Mouse (Mus musculus) megakaryocyte progenitor cell, adult 5-6 weeks (primary cell): ENCODE measurements around the gene Fam178b. TPM values are rescaled to one million over a fixed set of nuclear protein-coding genes. Genes with fewer than 3 reads are reported as not detected.
A peak's percentile ranks its signal among the peaks of the same experiment; 100 is the strongest.

Source experiments
- ATAC-seq: replicated peaks from 2 replicates; pipeline ENCODE4 v1.8.0; 2016; ENCODE audit warnings: mild to moderate bottlenecking, moderate TSS enrichment, inconsistent platforms; ENCODE audit not compliant: poor library complexity
- total RNA-seq, 2 experiments: library from RNA; stranded (forward) in 1 of 2; stranded (reverse) in 1 of 2; fragments of 157-497, 149-512 nt in 1 of 2; fragments of 200-1000 nt in 1 of 2; gene quantifications; 2 replicates each; pipeline versions ENCODE4 v1.2.3 to v1.2.4; 2015 to 2017

Fam178b gene
- total RNA-seq, 2 experiments from 2014 or later, result not detected

GRCm38 (mm10) chr1:36526903-36527302 is 156.1 kb downstream of the Fam178b start:
- ATAC-seq, result no peak

GRCm38 (mm10) chr1:36525774-36526173 is 157.2 kb downstream of the Fam178b start:
- no peak for ATAC-seq

DNA sequence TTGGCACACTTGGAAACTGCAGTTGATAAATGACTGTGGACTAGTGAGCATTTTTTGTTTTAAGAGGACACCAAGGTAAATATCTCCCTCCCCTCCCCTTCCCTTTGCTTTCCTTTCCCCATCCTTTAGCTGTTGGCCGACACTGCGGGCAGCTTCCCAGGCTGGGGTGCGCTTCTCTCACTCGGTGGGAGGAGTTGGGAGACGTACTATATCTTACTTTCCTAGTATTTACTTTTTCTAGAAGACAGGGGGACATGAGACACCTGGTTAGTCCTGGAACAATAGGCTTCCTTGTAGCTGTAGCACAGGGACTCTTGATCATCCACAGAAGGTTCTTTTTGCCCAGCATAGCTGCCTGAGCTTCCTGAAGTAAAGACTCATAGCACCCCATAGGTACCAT is 158.9 kb downstream of the Fam178b start:
- no peak for ATAC-seq

DNA sequence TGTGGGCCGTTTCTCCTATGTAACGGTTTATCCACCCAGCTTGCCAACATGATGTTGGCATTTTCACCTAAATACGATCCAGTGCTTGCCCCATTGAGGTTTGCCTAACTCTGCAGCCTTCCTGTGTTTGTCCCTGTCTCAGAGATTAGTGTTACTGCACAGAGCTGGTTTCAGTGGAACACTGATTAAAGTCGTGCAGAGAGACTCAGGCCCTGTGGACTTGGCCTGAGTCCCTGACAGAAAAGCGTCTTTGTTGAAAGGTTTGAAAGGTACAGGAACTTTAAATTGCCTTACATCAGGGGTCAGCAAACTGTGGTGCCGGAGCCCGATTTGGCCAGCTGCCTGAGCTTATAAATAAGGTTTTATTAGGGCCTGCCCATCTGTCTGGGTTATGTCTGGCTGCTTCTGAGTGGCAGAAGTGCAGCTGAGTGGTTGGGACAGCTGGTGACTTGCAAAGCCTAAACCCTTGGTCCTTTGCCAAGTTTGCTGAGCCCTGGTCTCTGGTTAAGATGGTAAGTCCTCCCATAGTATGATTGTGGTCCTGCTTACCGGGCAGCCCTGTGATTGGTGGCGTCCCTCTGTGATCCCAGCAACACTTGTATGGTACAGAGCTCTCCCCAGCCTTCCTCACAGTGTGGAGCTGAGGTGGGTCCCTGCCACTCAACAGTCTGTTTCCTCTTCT is 159.5 kb downstream of the Fam178b start:
- no peak for ATAC-seq

- no peak for ATAC-seq
These were observed 160.8 kb downstream of the Fam178b start for GRCm38 (mm10) chr1:36522210-36522609.

DNA sequence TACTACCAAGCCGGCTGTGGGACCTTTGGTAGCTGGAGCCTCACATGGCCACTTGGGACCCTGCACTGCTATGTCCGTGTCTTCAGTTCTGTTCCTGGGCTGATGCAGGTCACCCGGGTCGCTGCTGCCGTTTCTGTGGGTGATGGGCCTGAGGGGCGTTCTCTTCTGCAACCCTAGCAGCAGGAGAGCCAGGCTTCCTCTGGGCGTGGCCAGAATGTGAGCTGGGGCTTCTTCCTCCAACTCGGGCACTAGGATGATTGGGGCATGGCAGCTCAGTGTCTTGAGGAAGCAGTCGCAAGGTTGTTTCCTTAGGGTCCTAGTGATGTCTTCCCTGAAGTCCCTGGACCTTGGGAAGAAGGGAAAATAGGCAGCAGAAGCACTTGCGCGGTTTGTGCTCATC is 163.4 kb downstream of the Fam178b start:
- ATAC-seq, result no peak

GRCm38 (mm10) chr1:36518259-36518658 is 164.7 kb downstream of the Fam178b start:
- ATAC-seq, result no peak

- ATAC-seq, result peak; percentile 47; the same call in 1 of the 2 replicates
These were observed 169.3 kb downstream of the Fam178b start for GRCm38 (mm10) chr1:36513718-36514117.

DNA sequence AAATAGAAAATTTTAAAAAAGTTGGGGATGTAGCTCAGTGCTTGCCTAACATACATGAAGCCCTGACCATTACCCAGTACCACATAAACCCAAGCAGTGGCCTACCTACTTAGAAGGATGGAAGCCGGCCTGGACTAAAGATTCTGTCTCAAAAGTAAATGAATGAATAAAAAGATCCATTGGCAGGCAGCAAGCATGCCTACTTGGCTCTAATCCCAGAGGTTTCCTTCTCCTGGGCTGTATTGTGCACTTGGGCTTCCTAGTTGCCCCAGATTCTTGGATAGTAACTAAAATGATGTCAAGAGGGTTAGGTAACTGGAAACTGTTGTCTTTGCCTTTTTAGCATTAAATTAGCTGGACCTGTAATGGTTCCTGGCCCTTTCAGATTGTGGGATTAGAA is 169.7 kb downstream of the Fam178b start:
- ATAC-seq, result no peak

DNA sequence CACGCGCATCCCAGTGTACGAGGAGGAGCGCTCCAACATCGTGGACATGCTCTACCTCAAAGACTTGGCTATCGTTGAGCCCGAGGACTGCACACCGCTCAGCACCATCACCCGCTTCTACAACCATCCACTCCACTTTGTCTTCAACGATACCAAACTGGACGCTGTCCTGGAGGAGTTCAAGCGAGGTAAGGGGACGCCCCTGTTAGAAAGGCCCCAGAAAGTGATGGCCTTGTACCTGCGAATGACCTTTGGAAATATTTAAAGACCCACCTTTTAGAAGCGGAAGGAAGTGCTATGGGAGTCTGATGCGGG is 170.1 kb downstream of the Fam178b start:
- no peak for ATAC-seq

Other genes with a start within 250 kb of the Fam178b start
- gene Lman2l, start 237.9 kb downstream of the Fam178b start, total RNA-seq (2015), result 17.0 and 23.0 TPM in 2 replicates
- 6.5 and 7.1 TPM in 2 replicates for gene Lman2l, start 237.9 kb downstream of the Fam178b start, total RNA-seq (2017)
- 10.0 and 12.1 TPM in 2 replicates for gene Cnnm4, start 211.6 kb downstream of the Fam178b start, total RNA-seq (2015)
- gene Cnnm4, start 211.6 kb downstream of the Fam178b start, total RNA-seq (2017), result 7.0 and 8.4 TPM in 2 replicates
- gene Cnnm3, start 171.3 kb downstream of the Fam178b start, total RNA-seq (2015), result 13.0 and 15.2 TPM in 2 replicates
- 8.0 and 13.0 TPM in 2 replicates for gene Cnnm3, start 171.3 kb downstream of the Fam178b start, total RNA-seq (2017)
- 1.3 and 2.5 TPM in 2 replicates for gene Ankrd23, start 146.3 kb downstream of the Fam178b start, total RNA-seq (2015)
- gene Ankrd23, start 146.3 kb downstream of the Fam178b start, total RNA-seq (2017), result 4.8 and 7.4 TPM in 2 replicates
- 0.62 and 0.83 TPM in 2 replicates for gene Gm42417, start 143.8 kb downstream of the Fam178b start, total RNA-seq (2015)
- gene Gm42417, start 143.8 kb downstream of the Fam178b start, total RNA-seq (2017), result 3.1 TPM in 1 of 2 replicates, not detected in the other
- 4.6 and 4.9 TPM in 2 replicates for gene Ankrd39, start 135.7 kb downstream of the Fam178b start, total RNA-seq (2015)
- gene Ankrd39, start 135.7 kb downstream of the Fam178b start, total RNA-seq (2017), result 5.4 and 7.3 TPM in 2 replicates
- gene Sema4c, start 124.8 kb downstream of the Fam178b start, total RNA-seq (2015), result 0.42 and 0.66 TPM in 2 replicates
- gene Sema4c, start 124.8 kb downstream of the Fam178b start, total RNA-seq (2017), result 0.64 and 1.00 TPM in 2 replicates
- 534 and 624 TPM in 2 replicates for gene Cox5b, start 8.3 kb upstream of the Fam178b start, total RNA-seq (2015)
- 550 and 674 TPM in 2 replicates for gene Cox5b, start 8.3 kb upstream of the Fam178b start, total RNA-seq (2017)
- not detected in 2 replicates for gene 4933424G06Rik, start 27.0 kb upstream of the Fam178b start, total RNA-seq (2015)
- gene 4933424G06Rik, start 27.0 kb upstream of the Fam178b start, total RNA-seq (2017), result not detected in 2 replicates
- 21.5 and 22.7 TPM in 2 replicates for gene Actr1b, start 31.2 kb upstream of the Fam178b start, total RNA-seq (2015)
- gene Actr1b, start 31.2 kb upstream of the Fam178b start, total RNA-seq (2017), result 55.0 TPM in 2 replicates
- gene Zap70, start 78.6 kb upstream of the Fam178b start, total RNA-seq (2015), result 0.10 and 0.37 TPM in 2 replicates
- not detected in 2 replicates for gene Zap70, start 78.6 kb upstream of the Fam178b start, total RNA-seq (2017)